Mouse (Mus musculus) monocyte, adult 2 months (primary cell): ENCODE measurements around the gene Ppp6r3.

Source experiments
- DNase-seq, 2 experiments: peaks; one replicate each; pipeline ENCODE4 v3.0.0; 2022; ENCODE audit warnings: low spot score in 2 of 2, low read depth in 1 of 2

The Ppp6r3 gene

GRCm38 (mm10) chr19:3528646-3529045 lies 46.9 kb downstream of the Ppp6r3 start:
- no peak for DNase-seq

- DNase-seq, result no peak
These were observed 48.0 kb downstream of the Ppp6r3 start for GRCm38 (mm10) chr19:3527531-3527930.

- DNase-seq, result no peak
These were observed 55.9 kb downstream of the Ppp6r3 start for GRCm38 (mm10) chr19:3519471-3520169.

- DNase-seq, result no peak
These were observed 78.3 kb downstream of the Ppp6r3 start for GRCm38 (mm10) chr19:3497216-3497615.

GRCm38 (mm10) chr19:3489826-3490225 lies 85.7 kb downstream of the Ppp6r3 start:
- DNase-seq, result no peak

- DNase-seq, result no peak
These were observed 92.7 kb downstream of the Ppp6r3 start for GRCm38 (mm10) chr19:3482831-3483230.

GRCm38 (mm10) chr19:3480101-3480500 lies 95.4 kb downstream of the Ppp6r3 start:
- no peak for DNase-seq

GRCm38 (mm10) chr19:3476996-3477395 lies 98.6 kb downstream of the Ppp6r3 start:
- DNase-seq, result no peak

- no peak for DNase-seq
These were observed 104.3 kb downstream of the Ppp6r3 start for GRCm38 (mm10) chr19:3471218-3471617.

GRCm38 (mm10) chr19:3467574-3467973 lies 108.0 kb downstream of the Ppp6r3 start:
- DNase-seq, result no peak

- DNase-seq, result no peak
These were observed 115.6 kb downstream of the Ppp6r3 start for GRCm38 (mm10) chr19:3459986-3460385.

GRCm38 (mm10) chr19:3458331-3459099 lies 117.0 kb downstream of the Ppp6r3 start:
- no peak for DNase-seq

GRCm38 (mm10) chr19:3457700-3458099 lies 117.8 kb downstream of the Ppp6r3 start:
- DNase-seq, result no peak

- DNase-seq, result no peak
These were observed 123.9 kb downstream of the Ppp6r3 start for GRCm38 (mm10) chr19:3451649-3452048.

GRCm38 (mm10) chr19:3451170-3451569 lies 124.4 kb downstream of the Ppp6r3 start:
- peak; percentile 13 to 22 for DNase-seq

GRCm38 (mm10) chr19:3450714-3451113 lies 124.8 kb downstream of the Ppp6r3 start:
- no peak for DNase-seq

GRCm38 (mm10) chr19:3449248-3449647 lies 126.3 kb downstream of the Ppp6r3 start:
- no peak for DNase-seq

- DNase-seq, result no peak
These were observed 128.2 kb downstream of the Ppp6r3 start for GRCm38 (mm10) chr19:3447348-3447747.

GRCm38 (mm10) chr19:3441092-3441491 lies 134.5 kb downstream of the Ppp6r3 start:
- no peak for DNase-seq

- DNase-seq, result no peak
These were observed 134.9 kb downstream of the Ppp6r3 start for GRCm38 (mm10) chr19:3440667-3441066.

GRCm38 (mm10) chr19:3437980-3438379 lies 137.6 kb downstream of the Ppp6r3 start:
- DNase-seq, result no peak

GRCm38 (mm10) chr19:3436840-3437239 lies 138.7 kb downstream of the Ppp6r3 start:
- DNase-seq, result peak; percentile 28 to 58

- DNase-seq, result no peak
These were observed 139.7 kb downstream of the Ppp6r3 start for GRCm38 (mm10) chr19:3435824-3436223.
